Mouse (Mus musculus): Measurements from ENCODE around the gene Cript. TPM values are rescaled to one million over a fixed set of nuclear protein-coding genes. Genes with fewer than 3 reads are reported as not detected.
"Not testable (repeated sequence)": the region's sequence is repeated elsewhere in the genome, so short reads cannot be mapped to it uniquely, and the experiment has no call there.

Cript gene
- total RNA-seq, 2 experiments from 2014 or later = 46.6 to 47.1 TPM

DNA sequence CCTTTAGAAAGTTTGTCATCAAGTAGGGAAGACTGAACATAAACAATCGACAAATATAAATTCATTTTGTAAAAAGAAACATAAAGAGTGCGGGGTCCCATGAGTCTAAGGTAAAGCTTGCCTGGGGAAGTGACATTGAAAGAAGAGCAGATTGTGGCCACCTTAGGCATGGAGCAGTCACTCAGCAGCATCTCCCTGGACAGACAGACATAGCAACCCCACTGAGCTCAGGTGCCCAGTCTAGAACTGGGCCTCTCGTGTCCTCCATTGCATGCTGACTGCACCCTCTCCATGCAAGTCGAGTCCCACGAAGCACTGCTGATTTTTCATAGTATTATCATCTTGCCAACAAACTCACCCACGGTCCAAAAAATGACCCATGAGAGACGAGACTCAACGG lies 19.4 kb downstream of the Cript start:
- DNase-seq (ENCODE audit: low spot score) = no peak

DNA sequence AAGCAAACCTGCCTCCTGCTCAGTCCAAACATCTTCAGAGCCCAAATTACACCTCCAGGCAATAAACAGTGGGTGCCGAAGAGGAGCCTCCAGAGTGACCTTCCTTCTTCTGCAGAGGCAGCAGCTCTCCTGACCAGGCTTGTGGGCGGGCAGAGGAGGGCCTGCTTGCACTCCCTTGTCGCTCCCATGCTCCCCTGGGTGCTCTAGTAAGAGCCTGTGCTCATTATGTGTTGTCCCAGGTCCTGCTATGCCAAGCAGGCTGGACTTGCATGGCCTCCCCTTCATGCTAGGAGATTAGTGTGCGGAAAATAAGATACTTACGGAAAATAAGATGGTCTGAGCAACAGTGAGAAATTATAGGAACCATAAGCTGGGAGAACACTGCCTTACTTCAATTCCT lies 24.3 kb downstream of the Cript start:
- DNase-seq (ENCODE audit: low spot score) = no peak

DNA sequence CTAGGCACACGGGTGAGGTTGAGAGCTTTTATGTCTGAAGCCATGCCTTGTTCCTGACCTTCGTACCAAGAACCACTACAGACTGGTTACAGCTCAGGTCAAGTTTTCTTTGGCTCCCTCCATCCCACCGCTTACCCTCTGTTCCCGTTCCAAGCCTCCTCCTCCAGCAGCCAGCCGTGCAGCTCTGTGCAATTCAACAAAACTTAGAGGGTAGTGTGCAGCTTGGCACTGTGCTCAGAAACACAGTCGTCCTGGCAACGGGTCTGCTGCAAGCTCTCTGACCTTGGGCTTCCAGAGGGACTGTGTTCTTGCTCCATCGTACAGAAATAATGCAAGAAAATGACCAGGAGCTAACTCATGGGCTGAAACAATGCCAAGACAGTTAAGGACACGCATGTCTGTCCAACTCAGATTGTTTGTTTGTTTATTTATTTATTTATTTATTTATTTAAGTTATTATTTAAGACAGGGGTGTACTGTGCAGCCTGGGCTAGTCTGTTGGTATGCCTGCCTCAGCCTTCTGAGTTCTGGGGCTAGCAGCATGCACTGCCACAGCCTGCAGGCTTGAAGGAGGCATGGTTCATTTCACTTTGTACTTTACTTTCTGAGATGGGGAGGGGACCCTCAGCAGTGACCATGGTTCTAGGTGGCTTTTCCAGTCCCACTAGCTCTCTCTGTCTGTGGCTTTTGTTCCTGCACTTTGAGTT lies 25.3 kb downstream of the Cript start:
- DNase-seq (ENCODE audit: low spot score) = no peak

DNA sequence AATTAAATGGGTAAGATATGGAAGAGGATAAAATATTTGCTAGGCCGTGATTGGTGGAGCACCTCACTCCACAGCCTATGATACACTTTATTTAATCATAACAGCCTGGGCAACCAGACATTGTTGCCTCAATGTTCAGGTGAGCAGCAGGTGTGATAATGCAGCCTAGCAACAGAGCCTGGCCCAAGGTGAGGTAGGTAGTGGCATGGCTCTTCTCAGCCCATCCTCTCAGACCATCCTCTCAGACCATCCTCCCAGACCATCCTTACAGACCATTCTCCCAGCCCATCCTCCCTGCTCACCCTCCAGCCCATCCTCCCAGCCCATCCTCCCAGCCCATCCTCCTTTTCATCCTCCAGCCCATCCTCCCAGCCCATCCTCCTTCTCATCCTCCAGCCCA lies 26.3 kb downstream of the Cript start:
- DNase-seq (ENCODE audit: low spot score) = no peak

DNA sequence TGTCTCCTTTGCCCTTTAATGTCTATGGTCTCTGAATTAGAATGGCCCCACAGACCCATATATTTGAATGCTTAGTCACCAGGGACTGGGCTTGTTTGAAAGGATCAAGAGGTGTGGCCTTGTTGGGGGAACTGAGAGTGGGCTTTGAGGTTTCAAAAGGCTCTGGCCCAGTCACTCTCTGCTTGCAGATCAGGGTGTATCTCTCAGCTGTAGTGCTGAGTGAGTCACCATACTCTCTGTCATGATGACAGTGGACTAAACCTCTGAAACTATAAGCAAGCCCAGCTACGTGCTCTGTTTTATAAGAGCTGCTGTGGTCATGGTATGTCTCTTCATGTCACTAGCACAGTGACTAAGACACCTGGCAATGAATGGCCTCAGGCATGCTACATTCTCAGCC lies 27.1 kb downstream of the Cript start:
- DNase-seq (ENCODE audit: low spot score) = no peak

DNA sequence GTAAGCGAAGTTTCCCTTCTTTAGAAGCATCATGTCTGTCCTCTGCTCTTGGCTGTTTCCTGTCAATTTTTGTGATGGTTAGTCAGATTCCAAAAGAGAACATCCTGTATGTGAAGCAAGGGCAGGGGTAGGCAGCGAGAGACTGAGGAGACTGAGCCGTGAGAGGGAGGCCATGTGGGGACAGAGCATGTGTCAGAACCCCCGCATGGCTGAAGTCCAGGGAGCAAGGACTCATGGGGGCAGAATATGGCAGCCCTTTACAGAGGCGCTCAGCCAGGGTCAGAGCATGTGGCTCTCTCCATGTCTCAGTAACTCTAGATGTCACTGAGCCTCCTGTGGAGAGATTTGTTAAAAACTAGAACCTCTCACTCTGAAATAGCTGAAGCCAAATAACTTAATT lies 28.6 kb downstream of the Cript start:
- DNase-seq (ENCODE audit: low spot score) = no peak

DNA sequence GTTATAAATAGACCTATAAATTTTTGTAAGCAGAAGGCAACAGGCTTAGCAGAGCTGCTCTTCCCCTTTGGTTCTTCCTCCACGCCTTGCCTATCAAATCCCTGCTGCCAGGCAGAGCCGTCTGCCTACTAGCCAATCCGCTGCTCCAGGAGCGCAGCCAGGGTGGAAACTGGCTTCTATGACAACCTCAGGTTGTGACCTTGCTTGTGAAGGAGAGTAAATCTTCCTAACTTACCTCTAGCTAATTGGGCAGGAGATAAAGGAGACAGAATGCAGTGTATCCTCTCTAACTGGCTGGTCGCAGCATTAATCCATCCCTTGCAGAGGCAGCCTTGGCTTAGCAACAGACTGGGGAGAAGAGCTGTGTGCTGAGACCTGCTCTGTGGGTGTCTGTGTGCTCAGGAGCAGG lies 29.7 kb downstream of the Cript start:
- peak; percentile 10 for DNase-seq (ENCODE audit: low spot score)

DNA sequence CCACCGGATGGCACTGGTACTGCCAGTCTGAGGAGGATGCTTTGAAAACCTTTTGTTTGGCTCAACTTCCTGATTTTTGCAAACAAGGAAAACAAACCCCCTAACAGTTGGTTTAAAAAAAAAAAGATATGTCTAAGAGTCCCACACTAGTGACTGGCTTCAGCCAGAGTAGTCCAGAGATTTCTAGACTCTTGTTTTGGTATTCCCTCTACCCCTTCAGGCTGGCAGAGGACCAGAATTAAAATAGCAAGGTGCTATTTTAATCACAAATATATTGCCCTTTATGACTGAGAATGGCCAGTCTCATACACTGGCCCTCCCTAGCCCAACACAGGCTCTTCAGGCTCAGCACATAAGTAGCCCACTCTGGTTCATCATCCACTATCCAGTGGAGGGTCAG lies 30.3 kb downstream of the Cript start:
- no peak for DNase-seq (ENCODE audit: low spot score)

DNA sequence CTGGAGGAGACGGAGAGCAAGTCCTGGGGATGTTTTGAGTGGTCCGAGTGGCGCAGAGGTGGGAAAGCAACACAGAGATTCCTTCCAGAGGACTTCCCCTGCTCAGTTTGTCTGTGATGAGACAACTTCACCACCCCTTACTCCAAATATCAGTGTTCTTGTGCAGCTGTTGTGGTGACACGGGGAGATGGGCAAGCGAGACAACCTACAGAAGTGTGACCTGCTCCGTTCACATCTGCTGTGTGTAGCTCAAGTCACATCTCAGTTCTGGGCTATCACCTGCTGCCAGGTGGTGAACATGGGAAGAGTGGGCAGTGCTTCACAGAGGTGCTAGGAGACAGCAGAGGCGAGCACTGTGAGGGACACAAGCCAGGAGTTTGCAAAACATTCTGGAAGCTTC lies 31.4 kb downstream of the Cript start:
- no peak for DNase-seq (ENCODE audit: low spot score)

DNA sequence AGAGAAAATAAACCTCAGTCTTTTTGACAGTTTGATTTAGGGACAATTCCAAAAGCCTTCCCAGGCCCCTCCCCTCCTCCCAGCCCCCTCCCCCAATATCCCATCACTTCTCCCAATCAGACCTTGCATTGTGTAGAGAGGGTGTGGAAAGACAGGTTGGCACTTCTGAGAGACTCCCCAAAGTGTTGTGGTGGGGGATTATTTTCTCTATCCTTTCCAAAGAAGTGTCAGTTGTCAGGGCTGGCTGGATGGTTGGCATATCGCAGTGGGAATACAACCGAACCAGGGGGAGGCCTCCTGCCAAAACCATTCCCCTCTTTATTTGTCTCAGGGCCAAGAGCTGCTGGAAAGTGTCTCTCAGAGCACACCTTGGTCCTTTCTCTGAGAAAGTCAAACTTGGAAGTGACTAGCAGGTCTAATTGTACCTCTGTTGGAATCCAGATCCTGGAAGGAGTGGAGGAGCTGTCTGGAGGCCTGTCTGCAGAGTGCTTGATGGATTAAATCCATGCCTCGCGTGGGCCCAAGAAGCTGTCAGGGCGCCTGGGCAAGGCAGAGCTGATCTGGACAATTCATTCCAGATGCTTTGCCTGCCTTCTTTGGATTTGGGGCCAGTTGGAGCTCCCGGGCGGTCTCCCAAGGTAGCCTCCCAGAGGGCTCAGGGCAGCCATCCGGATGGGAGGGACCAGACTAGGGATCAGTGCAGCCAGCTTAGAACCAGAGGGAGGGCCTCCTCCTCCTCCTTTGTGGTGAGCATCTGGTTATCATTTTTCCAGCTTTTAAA lies 32.3 kb downstream of the Cript start:
- peak; percentile 79 for DNase-seq (ENCODE audit: low spot score)

DNA sequence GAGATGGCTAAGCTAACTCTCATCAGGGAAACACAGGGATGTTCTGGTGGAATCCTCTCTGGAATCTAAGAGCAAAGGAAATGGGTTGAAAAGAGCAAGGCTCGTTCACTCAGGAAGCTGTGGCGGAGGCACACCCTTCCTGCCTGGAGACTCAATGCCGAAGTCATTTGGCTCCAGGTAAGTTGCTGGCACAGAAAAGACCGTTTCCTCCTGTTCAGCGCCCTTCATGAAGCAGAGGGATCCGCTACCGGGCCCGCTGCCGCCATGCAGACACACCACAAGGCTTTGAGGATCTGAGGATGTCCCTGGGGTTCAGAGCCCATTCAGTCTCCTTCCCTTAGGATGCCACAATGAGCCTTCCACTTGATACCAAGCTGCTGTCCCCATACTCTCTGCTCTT lies 37.3 kb downstream of the Cript start:
- no peak for DNase-seq (ENCODE audit: low spot score)

DNA sequence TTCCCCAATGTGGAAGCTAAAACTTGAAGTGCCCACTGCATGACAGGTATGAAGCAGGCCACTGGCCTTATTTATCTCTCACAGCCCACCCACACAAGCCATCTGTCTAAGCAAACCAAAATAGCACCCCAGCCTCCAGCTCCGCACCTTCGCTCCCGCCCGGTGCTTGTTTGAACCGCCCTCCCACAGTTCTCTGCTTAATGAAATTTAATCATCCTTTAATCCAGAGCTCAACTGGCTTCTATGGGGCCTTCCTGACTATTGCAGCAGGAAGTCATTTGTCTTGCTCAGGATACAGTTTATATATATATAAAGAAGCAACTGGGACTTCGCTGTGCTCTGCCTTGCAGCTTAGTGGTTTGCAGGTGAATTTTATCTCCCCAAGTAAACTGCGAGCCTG lies 38.1 kb downstream of the Cript start:
- DNase-seq (ENCODE audit: low spot score) = no peak

DNA sequence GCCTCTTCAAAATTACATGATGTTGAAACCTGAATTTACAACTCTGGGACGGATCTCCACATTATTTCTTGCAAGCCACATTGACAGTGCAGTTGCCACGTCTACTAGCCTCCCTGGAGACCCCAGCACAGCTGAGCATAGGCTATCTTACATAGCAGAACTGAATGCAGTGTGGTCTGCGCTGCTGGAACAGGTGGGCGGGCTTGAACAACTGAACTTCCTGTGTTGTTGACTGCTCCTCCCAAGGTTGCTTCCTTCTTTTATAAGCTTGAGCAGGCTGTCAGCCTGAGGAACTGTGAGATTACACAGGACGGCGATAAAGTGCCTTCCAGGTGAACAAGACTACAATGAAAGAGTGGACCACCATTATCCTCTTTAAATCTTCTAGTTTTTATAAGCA lies 38.6 kb downstream of the Cript start:
- DNase-seq (ENCODE audit: low spot score) = no peak

DNA sequence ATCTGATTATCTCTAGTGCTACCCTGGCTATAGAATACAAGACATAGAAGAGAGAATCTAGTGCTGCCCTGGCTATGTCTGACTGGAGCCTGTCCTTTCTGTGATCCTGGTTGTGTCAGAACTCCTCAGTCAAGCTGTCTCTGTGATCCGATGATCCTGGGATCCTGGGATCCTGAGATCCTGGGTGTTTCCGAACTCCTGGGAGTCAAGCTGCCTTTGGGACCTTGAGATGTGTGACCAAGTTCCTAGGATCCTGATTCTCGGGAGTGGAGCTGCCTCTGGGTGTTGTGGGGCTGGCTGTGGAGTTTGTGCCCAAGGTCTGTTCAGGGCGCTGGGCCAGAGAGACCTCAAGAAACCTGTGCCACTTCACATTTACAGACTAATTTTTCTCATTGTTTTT lies 43.6 kb downstream of the Cript start:
- DNase-seq (ENCODE audit: low spot score) = no peak

DNA sequence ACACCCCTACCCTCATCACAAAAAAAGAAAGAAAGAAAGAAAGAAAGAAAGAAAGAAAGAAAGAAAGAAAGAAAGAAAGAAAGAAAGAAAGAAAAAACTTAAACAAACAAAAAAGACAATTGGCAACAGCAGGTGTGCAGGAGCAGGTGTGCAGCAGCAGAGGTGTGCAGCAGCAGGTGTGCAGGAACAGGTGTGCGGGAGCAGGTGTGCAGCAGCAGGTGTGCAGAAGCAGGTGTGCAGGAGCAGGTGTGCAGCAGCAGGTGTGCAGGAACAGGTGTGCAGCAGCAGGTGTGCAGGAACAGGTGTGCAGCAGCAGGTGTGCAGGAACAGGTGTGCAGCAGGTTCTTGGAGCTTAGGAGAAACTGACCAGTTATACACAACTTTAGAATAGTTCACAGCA lies 46.8 kb downstream of the Cript start:
- not testable (repeated sequence) for DNase-seq (ENCODE audit: low spot score)

DNA sequence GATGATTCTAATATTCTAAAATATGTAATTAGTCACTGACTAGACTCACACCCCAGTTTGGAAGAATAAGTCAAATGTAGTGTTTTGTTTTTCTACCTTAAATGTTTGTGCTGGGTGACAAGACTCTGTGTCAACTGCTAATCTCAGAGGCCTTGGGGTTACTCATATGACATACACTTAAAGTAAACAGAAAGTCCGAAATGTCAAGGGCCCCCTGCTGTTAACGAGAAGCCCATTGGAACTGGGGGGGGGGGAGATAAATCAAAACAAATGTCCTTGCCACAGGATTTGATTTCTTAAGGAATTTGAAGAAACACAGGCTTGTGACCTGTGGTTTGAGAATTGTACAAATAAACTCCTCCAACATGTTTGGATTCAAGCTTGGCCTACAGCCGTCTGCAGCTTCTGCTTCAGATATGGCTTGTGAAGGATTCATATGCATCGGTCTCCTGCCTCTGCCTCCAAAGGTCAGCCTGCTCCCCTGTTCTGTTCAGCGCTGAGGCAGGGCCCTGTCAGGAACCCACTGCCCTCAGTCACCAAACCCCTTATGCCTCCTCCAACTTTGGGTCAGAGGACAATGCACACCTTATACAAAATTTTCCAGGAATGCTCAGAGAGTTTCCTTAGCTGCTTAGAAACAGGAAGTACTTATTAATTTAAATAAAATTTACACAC lies 47.6 kb downstream of the Cript start:
- no peak for DNase-seq (ENCODE audit: low spot score)

DNA sequence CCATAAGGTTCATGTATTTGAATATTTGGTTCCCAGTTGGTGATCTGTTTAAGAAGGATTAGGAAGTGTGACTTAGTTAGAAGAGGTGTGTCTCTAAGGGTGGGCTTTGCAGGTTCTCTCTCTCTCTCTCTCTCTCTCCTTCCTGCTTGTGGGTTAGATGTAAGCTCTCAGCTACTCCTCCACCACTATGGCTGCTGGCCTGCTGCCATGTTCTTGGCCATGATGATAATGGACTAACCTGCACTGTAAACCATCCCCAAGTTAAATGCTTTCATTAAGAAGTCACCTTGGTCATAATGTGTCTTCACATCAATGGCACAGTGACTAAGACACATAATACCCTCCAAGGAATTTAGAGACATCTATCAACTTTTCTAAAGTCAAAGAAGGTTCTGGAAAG lies 48.1 kb downstream of the Cript start:
- DNase-seq (ENCODE audit: low spot score) = no peak

DNA sequence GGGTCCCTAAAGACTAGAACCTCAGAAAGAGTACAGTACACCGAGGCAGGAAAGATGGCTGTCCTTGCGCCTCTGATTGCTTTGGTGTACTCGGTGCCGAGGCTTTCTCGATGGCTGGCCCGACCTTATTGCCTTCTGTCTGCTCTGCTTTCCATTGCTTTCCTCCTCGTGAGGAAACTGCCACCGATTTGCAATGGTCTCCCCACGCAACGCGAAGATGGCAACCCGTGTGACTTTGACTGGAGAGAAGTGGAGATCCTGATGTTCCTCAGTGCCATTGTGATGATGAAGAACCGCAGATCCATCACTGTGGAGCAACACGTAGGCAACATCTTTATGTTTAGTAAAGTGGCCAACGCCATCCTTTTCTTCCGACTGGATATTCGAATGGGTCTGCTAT lies 52.9 kb downstream of the Cript start:
- not testable (repeated sequence) for DNase-seq (ENCODE audit: low spot score)

DNA sequence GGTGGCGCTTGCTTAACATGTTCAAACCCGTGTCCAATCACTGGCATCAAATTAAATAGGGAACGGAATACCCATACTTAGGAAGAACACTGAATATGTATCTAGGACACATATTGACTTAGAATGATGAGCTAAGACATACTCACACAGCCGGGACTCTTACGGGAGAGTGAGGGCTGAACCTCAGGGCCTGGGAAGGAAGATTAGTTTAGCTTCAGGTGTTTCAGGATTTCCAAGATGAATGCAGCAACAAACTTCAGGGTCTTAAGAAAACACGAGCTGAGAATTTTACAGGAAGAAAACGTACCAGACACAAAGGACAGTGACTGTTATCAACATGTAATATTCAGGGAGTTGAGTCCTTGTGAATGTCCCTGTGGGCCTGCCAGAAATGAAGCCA lies 55.4 kb downstream of the Cript start:
- no peak for DNase-seq (ENCODE audit: low spot score)

DNA sequence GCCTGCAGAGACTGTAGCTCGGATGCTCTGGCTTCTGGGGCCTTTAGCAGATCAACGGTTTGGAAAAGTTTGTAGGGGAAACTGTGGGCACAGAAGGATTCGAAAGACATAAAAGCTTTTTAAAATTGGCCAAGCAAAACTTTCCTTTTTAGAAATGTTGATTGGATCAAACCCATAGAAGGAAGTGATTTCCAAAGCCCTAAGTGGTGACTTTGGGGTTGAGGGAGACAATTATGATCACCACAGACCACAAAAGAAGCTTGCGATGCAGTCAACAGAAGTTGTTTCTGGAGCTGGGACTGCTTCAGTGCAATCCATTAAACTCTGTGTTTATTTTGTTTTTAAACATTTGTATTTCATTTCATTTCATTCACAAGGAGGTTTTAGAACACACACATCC lies 57.2 kb downstream of the Cript start:
- no peak for DNase-seq (ENCODE audit: low spot score)

DNA sequence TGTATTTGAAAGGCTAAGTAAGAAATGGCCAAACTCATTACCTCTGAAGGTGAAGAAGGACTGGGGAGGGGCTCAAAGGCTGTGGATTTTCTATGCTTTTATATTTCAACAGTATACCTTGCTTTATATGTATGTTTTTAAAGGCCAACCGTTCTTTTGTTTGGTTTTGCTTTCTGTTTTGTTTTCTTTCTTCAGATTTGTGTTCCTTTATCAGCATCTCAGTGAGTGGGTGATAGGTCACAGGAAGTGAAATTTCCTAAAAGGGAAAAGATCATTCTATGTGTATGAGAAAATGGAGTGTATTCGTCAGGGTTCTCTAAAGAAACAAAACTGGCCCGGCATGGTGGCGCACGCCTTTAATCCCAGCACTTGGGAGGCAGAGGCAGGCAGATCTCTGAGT lies 58.3 kb downstream of the Cript start:
- DNase-seq (ENCODE audit: low spot score) = no peak
